Mouse (Mus musculus) CH12.LX (cell line): Measurements from ENCODE around the gene Cnfn. TPM values are rescaled to one million over a fixed set of nuclear protein-coding genes. Genes with fewer than 3 reads are reported as not detected.

Experiments used
- DNase-seq: peaks from one replicate; pipeline ENCODE4 v3.0.0-alpha.2; 2013; ENCODE audit errors: extremely low read depth
- H3K27ac ChIP-seq: 2 replicates; pipeline ENCODE4 v1.5.1; 2012; ENCODE audit warnings: low read depth, mild to moderate bottlenecking, control low read depth, moderate library complexity; ENCODE audit not compliant: insufficient read depth
- H3K27me3 ChIP-seq: replicated peaks from 2 replicates; pipeline ENCODE3; 2012; ENCODE audit warnings: inconsistent platforms
- H3K36me3 ChIP-seq, 2 experiments: replicated peaks in 1 of 2; 2 replicates each; pipeline versions ENCODE3 to v1.6.1; 2012; ENCODE audit warnings: inconsistent platforms in 1 of 2, low read length in 1 of 2, mild to moderate bottlenecking in 1 of 2, mixed read lengths in 1 of 2, moderate library complexity in 1 of 2; ENCODE audit not compliant: control insufficient read depth in 1 of 2, insufficient read depth in 1 of 2
- H3K4me1 ChIP-seq, 2 experiments: 2 replicates each; pipeline ENCODE4 v1.6.1; 2012; ENCODE audit warnings: inconsistent platforms in 1 of 2, moderate library complexity in 1 of 2; ENCODE audit not compliant: insufficient read depth in 2 of 2, control insufficient read depth in 1 of 2
- H3K4me2 ChIP-seq: 2 replicates; pipeline ENCODE4 v1.6.1; 2012; ENCODE audit warnings: low read depth, mild to moderate bottlenecking, control low read depth; ENCODE audit not compliant: poor library complexity, insufficient read depth, severe bottlenecking
- H3K4me3 ChIP-seq, 3 experiments: fragments of 150-350 bp in 1 of 3; sonication (generic) in 1 of 3; replicated peaks in 1 of 3; 2 replicates each; pipeline versions ENCODE3 to v1.5.1; 2011 to 2012; ENCODE audit warnings: low read depth in 2 of 3, low read length in 2 of 3, mild to moderate bottlenecking in 2 of 3, moderate library complexity in 2 of 3, control low read depth in 1 of 3, improper control_type of control experiment in 1 of 3, inconsistent platforms in 1 of 3, mixed read lengths in 1 of 3; ENCODE audit not compliant: poor library complexity in 1 of 3
- H3K79me2 ChIP-seq: replicated peaks from 2 replicates; pipeline ENCODE4 v1.6.1; 2012; ENCODE audit warnings: mild to moderate bottlenecking, moderate library complexity; ENCODE audit not compliant: control insufficient read depth, poor library complexity, insufficient read depth, severe bottlenecking; ENCODE audit errors: extremely low read depth
- H3K9ac ChIP-seq: 2 replicates; pipeline ENCODE4 v1.6.1; 2012; ENCODE audit warnings: low read depth, mild to moderate bottlenecking, control low read depth, moderate library complexity; ENCODE audit not compliant: insufficient read depth
- H3K9me3 ChIP-seq: replicated peaks from 2 replicates; pipeline ENCODE3; 2012; ENCODE audit warnings: low read length, inconsistent platforms, mixed read lengths
- BHLHE40 ChIP-seq: IDR thresholded peaks from 2 replicates; pipeline ENCODE4 v1.6.1; 2011; ENCODE audit warnings: mild to moderate bottlenecking, low read depth, low read length, improper control_type of control experiment
- CHD2 ChIP-seq: IDR thresholded peaks from 2 replicates; pipeline ENCODE4 v1.6.1; 2011; ENCODE audit warnings: low read length, improper control_type of control experiment
- CTCF ChIP-seq, 2 experiments: IDR thresholded peaks in 1 of 2; conservative IDR thresholded peaks in 1 of 2; 2 replicates each; pipeline ENCODE4 v1.5.1; 2011 to 2012; ENCODE audit warnings: low read depth in 2 of 2, low read length in 2 of 2, improper control_type of control experiment in 1 of 2, inconsistent platforms in 1 of 2, mild to moderate bottlenecking in 1 of 2, moderate library complexity in 1 of 2
- E2F4 ChIP-seq: IDR thresholded peaks from 2 replicates; pipeline ENCODE4 v1.6.1; 2011; ENCODE audit warnings: low read depth, low read length, improper control_type of control experiment; ENCODE audit not compliant: insufficient replicate concordance
- ELF1 ChIP-seq: IDR thresholded peaks from 2 replicates; pipeline ENCODE4 v1.6.1; 2014; ENCODE audit warnings: low read depth, mild to moderate bottlenecking, inconsistent platforms, low read length, improper control_type of control experiment
- ETS1 ChIP-seq: conservative IDR thresholded peaks from 2 replicates; pipeline ENCODE4 v1.6.1; 2012; ENCODE audit warnings: low read depth, mild to moderate bottlenecking, inconsistent platforms, low read length, improper control_type of control experiment, moderate library complexity
- HCFC1 ChIP-seq: IDR thresholded peaks from 2 replicates; pipeline ENCODE4 v1.6.1; 2012; ENCODE audit warnings: low read depth, mild to moderate bottlenecking, inconsistent platforms, low read length, improper control_type of control experiment
- IRF4 ChIP-seq: IDR thresholded peaks from 2 replicates; pipeline ENCODE4 v1.6.1; 2014; ENCODE audit warnings: low read depth, mild to moderate bottlenecking, inconsistent platforms, low read length, improper control_type of control experiment
- JUN ChIP-seq: IDR thresholded peaks from 2 replicates; pipeline ENCODE4 v1.6.1; 2011; ENCODE audit warnings: low read depth, mild to moderate bottlenecking, low read length, improper control_type of control experiment, moderate library complexity; ENCODE audit not compliant: insufficient read depth
- JUND ChIP-seq: conservative IDR thresholded peaks from 2 replicates; pipeline ENCODE4 v1.6.1; 2011; ENCODE audit warnings: low read depth, low read length, improper control_type of control experiment
- KAT2A ChIP-seq: IDR thresholded peaks from 2 replicates; pipeline ENCODE4 v1.6.1; 2012; ENCODE audit warnings: low read length, improper control_type of control experiment, inconsistent platforms; ENCODE audit not compliant: insufficient replicate concordance
- MAFK ChIP-seq: IDR thresholded peaks from 2 replicates; pipeline ENCODE4 v1.6.1; 2011; ENCODE audit warnings: low read length, improper control_type of control experiment; ENCODE audit not compliant: insufficient replicate concordance
- MAX ChIP-seq: IDR thresholded peaks from 2 replicates; pipeline ENCODE4 v1.6.1; 2011; ENCODE audit warnings: low read length, improper control_type of control experiment
- MEF2A ChIP-seq: IDR thresholded peaks from 2 replicates; pipeline ENCODE4 v1.6.1; 2014; ENCODE audit warnings: low read depth, mild to moderate bottlenecking, inconsistent platforms, low read length, improper control_type of control experiment, borderline replicate concordance
- MXI1 ChIP-seq: IDR thresholded peaks from 2 replicates; pipeline ENCODE4 v1.6.1; 2011; ENCODE audit warnings: mild to moderate bottlenecking, low read depth, low read length, improper control_type of control experiment
- MYC ChIP-seq: IDR thresholded peaks from 2 replicates; pipeline ENCODE4 v1.6.1; 2011; ENCODE audit warnings: low read depth, mild to moderate bottlenecking, improper control_type of control experiment, low read length
- NRF1 ChIP-seq: IDR thresholded peaks from 2 replicates; pipeline ENCODE4 v1.6.1; 2014; ENCODE audit warnings: low read depth, mild to moderate bottlenecking, inconsistent platforms, low read length, improper control_type of control experiment, moderate library complexity
- POLR2A ChIP-seq: IDR thresholded peaks from 2 replicates; pipeline ENCODE4 v1.6.1; 2011; ENCODE audit warnings: low read depth, mild to moderate bottlenecking, improper control_type of control experiment, low read length
- RAD21 ChIP-seq: IDR thresholded peaks from 2 replicates; pipeline ENCODE4 v1.6.1; 2011; ENCODE audit warnings: low read depth, mild to moderate bottlenecking, low read length, improper control_type of control experiment, moderate library complexity
- SMC3 ChIP-seq: IDR thresholded peaks from 2 replicates; pipeline ENCODE4 v1.6.1; 2011; ENCODE audit warnings: low read depth, low read length, improper control_type of control experiment
- UBTF ChIP-seq: IDR thresholded peaks from 2 replicates; pipeline ENCODE4 v1.6.1; 2012; ENCODE audit warnings: low read depth, mild to moderate bottlenecking, inconsistent platforms, low read length, improper control_type of control experiment, moderate library complexity
- USF1 ChIP-seq: IDR thresholded peaks from 2 replicates; pipeline ENCODE4 v1.6.1; 2014; ENCODE audit warnings: low read depth, mild to moderate bottlenecking, inconsistent platforms, low read length, improper control_type of control experiment
- ZC3H11A ChIP-seq: IDR thresholded peaks from 2 replicates; pipeline ENCODE4 v1.6.1; 2012; ENCODE audit warnings: low read depth, mild to moderate bottlenecking, inconsistent platforms, low read length, improper control_type of control experiment
- ZMIZ1 ChIP-seq: IDR thresholded peaks from 2 replicates; pipeline ENCODE4 v1.6.1; 2012; ENCODE audit warnings: low read depth, mild to moderate bottlenecking, inconsistent platforms, low read length, improper control_type of control experiment
- dilution Hi-C: fragments of 300-500 bp; cut with MboI; formaldehyde crosslinking; loops from 2 replicates; pipeline ENCODE4 v1.14.3; 2020; ENCODE audit warnings: low sequenced_read_pairs; ENCODE audit not compliant: extremely low pct_unique_long_range_greater_than_20kb, extremely low pct_ligation_motif_present
- in situ Hi-C: fragments of 300-500 bp; cut with MboI; formaldehyde crosslinking; loops from 3 replicates; pipeline ENCODE4 v1.14.3; 2019; ENCODE audit warnings: low sequenced_read_pairs, low pct_ligation_motif_present, low pct_unique_long_range_greater_than_20kb, mixed read lengths
- polyA plus RNA-seq: library from polyadenylated mRNA; unstranded; fragments of >175 nt; gene quantifications from 2 replicates; pipeline ENCODE4 v1.2.1, GENCODE M21; 2012; ENCODE audit warnings: low read depth; ENCODE audit not compliant: insufficient read length
- total RNA-seq, 2 experiments: library from RNA; depleted of rRNA; stranded (reverse); fragments of 300-350 nt in 1 of 2; fragments of >200 nt in 1 of 2; gene quantifications; 2 replicates each; pipeline ENCODE4 v1.2.3; 2012 to 2014

Cnfn gene
- total and polyA plus RNA-seq, 3 experiments = not detected

DNA sequence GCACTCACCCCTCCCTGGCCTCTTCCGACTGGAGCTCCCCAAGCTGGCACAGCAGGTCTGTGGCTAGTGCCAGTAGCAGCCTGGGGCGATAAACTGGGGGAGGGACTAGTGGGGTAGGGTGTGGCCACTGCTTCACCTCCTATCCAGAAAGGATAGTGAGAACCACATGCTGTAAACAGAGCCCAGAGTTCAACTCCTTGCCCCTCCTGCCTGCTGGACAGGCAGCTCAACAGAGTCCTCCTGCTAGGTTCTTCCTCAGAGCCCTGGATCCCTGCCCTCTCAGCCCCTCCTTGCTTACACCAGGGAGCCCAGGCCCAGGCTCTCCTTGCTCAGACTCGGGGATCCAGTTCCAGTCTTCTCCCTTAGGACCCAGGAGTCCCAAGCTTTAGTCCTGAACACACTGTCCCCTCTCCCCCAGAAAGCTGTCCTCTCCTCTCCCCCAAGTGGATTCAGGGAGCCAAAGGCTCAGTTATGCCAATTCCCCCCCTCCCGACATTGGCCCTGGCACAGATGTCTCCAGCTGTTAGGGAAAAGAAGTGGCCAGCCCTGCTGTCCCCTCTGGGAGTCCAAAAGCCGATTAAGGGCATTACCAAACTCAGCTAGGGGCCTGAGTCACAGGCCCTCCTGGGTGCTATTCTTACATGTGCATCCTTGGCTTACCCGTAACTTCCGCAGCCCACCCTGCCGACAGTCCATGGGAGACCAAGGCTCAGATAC lies 20.7 kb upstream of the Cnfn start:
- no peak overlapping the region for H3K9ac ChIP-seq
- no peak for TF ChIP-seq ZMIZ1
- no peak for TF ChIP-seq MAFK
- no peak for TF ChIP-seq MXI1
- no peak for TF ChIP-seq E2F4
- TF ChIP-seq RAD21 = no peak
- TF ChIP-seq HCFC1 = no peak
- TF ChIP-seq, all 38 proteins: peak for 0
- H3K4me3 ChIP-seq = no peak overlapping the region
- no peak overlapping the region for H3K4me2 ChIP-seq
- peaks cover 18 to 36% of the 10 kb centered on the region in 2 experiments for H3K4me1 ChIP-seq
- no peaks in the 10 kb centered on the region for H3K79me2 ChIP-seq
- no peaks in the 10 kb centered on the region for H3K9me3 ChIP-seq
- in situ Hi-C loops = no loop called here
- dilution Hi-C loops = no loop called here
- no peak overlapping the region for H3K27ac ChIP-seq
- peaks cover 9 to 33% of the 10 kb centered on the region in 2 experiments for H3K36me3 ChIP-seq
- no peaks in the 10 kb centered on the region for H3K27me3 ChIP-seq
- no peak for DNase-seq

GRCm38 (mm10) chr7:25388916-25389315 lies 19.4 kb upstream of the Cnfn start:
- peaks cover 11 to 46% of the 10 kb centered on the region in 2 experiments for H3K36me3 ChIP-seq
- in situ Hi-C loops = no loop called here
- H3K9me3 ChIP-seq = no peaks in the 10 kb centered on the region
- dilution Hi-C loops = no loop called here
- H3K4me2 ChIP-seq = no peak overlapping the region
- H3K9ac ChIP-seq = no peak overlapping the region
- H3K4me1 ChIP-seq = peaks cover 22 to 35% of the 10 kb centered on the region in 2 experiments
- TF ChIP-seq ZC3H11A = no peak
- TF ChIP-seq MAFK = no peak
- no peak for TF ChIP-seq E2F4
- TF ChIP-seq, all 38 proteins: peak for 0
- no peak overlapping the region for H3K27ac ChIP-seq
- no peak for DNase-seq
- H3K27me3 ChIP-seq = no peaks in the 10 kb centered on the region
- H3K79me2 ChIP-seq = no peaks in the 10 kb centered on the region
- H3K4me3 ChIP-seq = no peak overlapping the region

DNA sequence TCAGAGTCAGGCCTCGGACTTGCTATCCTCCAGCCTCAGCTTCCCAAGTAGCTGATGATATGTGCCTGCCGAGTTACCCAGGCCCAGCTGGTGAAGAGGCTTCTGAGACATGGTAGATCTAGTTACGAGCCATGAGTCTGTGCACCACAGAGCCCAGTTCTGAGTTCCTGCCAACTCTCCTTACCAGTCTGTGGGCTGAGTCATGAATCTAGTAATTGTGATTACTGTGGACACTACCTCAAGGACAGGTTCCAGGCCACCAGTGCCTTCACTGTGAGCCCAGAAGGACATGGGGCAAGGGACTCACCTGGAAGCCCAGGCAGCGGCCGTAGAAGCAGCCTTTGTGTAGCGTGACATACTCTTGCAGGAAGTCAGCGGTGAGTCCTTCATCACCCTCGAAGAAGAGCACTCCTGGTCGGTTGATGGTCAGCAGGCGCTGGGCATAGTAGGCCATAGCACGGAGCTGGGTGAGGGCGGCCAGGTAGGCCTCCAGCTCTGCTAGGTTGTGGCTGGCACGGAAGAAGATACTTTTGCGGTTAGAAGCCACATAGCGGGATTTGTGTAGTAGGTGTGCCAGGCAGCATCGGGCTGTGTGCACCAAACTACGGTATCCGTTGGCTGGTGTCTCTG lies 18.4 kb upstream of the Cnfn start:
- H3K9ac ChIP-seq = no peak overlapping the region
- H3K9me3 ChIP-seq = no peaks in the 10 kb centered on the region
- dilution Hi-C loops (no loop called here), in situ Hi-C loops (no loop called here)
- H3K36me3 ChIP-seq = peaks cover 19 to 56% of the 10 kb centered on the region in 2 experiments
- H3K4me1 ChIP-seq = peaks cover 19 to 32% of the 10 kb centered on the region in 2 experiments
- TF ChIP-seq UBTF (no peak), MYC (no peak), USF1 (no peak), ETS1 (no peak), SMC3 (no peak), MEF2A (no peak), ELF1 (no peak), NRF1 (no peak), MAX (no peak), KAT2A (no peak), CHD2 (no peak), JUND (no peak), RAD21 (no peak), MXI1 (no peak), POLR2A (no peak), CTCF (conservative IDR thresholded peaks at IDR 0.05 in 1 of 2, IDR thresholded peaks at IDR 0.05 in 1 of 2; ENCODE audit: low read depth in 2 of 2, low read length in 2 of 2) (no peak), IRF4 (no peak), JUN (no peak), BHLHE40 (no peak)
- H3K27me3 ChIP-seq = no peaks in the 10 kb centered on the region
- no peak overlapping the region for H3K4me2 ChIP-seq
- H3K27ac ChIP-seq = no peak overlapping the region
- H3K79me2 ChIP-seq = no peaks in the 10 kb centered on the region
- H3K4me3 ChIP-seq = no peak overlapping the region
- DNase-seq = no peak
